8 mouse cellular contexts compared by ENCODE assay signal in genomic region chr7:114635569-114636101, GRCm38 (mm10). TPM values are rescaled to one million over a fixed set of nuclear protein-coding genes. Genes with fewer than 3 reads are reported as not detected.
A peak's percentile ranks its signal among the peaks of the same experiment; 100 is the strongest.
DNase-seq lines count a peak whose midpoint lies in the region; ATAC-seq and TF ChIP-seq lines count a peak whose summit lies in the region.

No protein-coding gene starts in this region.

- under 1% methylated on average over 20 of the region's 20 CpGs for WGBS in cerebellum, adult 2 months
- 2% methylated on average over 20 of the region's 20 CpGs for WGBS in forebrain, postnatal 0 days
- 1% methylated on average over 20 of the region's 20 CpGs for WGBS in intestine, embryonic 14.5 days
- WGBS in midbrain, embryonic 11.5 days = under 1% methylated on average over 20 of the region's 20 CpGs
- WGBS in stomach, embryonic 16.5 days = 2% methylated on average over 20 of the region's 20 CpGs

- peak overlapping the region; percentile 83 for H3K4me2 ChIP-seq in forebrain, postnatal 0 days (ENCODE audit: low read depth)
- H3K4me2 ChIP-seq in intestine, embryonic 14.5 days (ENCODE audit: low read length) = peak overlapping the region; percentile 59
- peak overlapping the region; percentile 89 for H3K4me2 ChIP-seq in midbrain, embryonic 11.5 days
- H3K4me2 ChIP-seq in stomach, embryonic 16.5 days (ENCODE audit: low read depth, low read length) = peak overlapping the region; percentile 77

- no peak overlapping the region for H3K27ac ChIP-seq in cerebellum, adult 2 months (ENCODE audit: insufficient read depth, low read length)
- H3K27ac ChIP-seq in forebrain, postnatal 0 days (ENCODE audit: low read depth, low read length) = no peak overlapping the region
- H3K27ac ChIP-seq in intestine, embryonic 14.5 days (ENCODE audit: low read depth) = no peak overlapping the region
- H3K27ac ChIP-seq in midbrain, embryonic 11.5 days (ENCODE audit: low read depth, low read length) = no peak overlapping the region
- no peak overlapping the region for H3K27ac ChIP-seq in stomach, embryonic 16.5 days (ENCODE audit: low read length)

- intact Hi-C loops in left cerebral cortex, postnatal 4 days (cut with DNase I) = loop anchor here (10.0 kb wide), 1 partner anchor 131 kb away; no protein-coding TSS in a partner anchor

- peak overlapping the region; percentile 64 for H3K4me3 ChIP-seq in cerebellum, adult 2 months (replicated peaks; ENCODE audit: insufficient read depth, low read depth, low read length)
- peak overlapping the region; percentile 39 for H3K4me3 ChIP-seq in forebrain, postnatal 0 days (ENCODE audit: low read depth, low read length)
- H3K4me3 ChIP-seq in intestine, embryonic 14.5 days (ENCODE audit: low read depth, low read length) = peak overlapping the region; percentile 37
- peak overlapping the region; percentile 38 for H3K4me3 ChIP-seq in midbrain, embryonic 11.5 days (ENCODE audit: low read depth, low read length)
- peak overlapping the region; percentile 43 for H3K4me3 ChIP-seq in stomach, embryonic 16.5 days (replicated peaks; ENCODE audit: low read length)

- peak; percentile 65 for TF ChIP-seq CTCF in cerebellum, adult 2 months (IDR thresholded peaks at IDR 0.05; ENCODE audit: borderline replicate concordance, insufficient read depth, low read depth, low read length)
- peak; percentile 79 for TF ChIP-seq CTCF in forebrain, postnatal 0 days (IDR thresholded peaks at IDR 0.05; ENCODE audit: low read depth)

- no peak for TF ChIP-seq POLR2A in cerebellum, adult 2 months (IDR thresholded peaks at IDR 0.05; ENCODE audit: borderline replicate concordance, insufficient read depth, low read length)

- H3K36me3 ChIP-seq in forebrain, postnatal 0 days (ENCODE audit: insufficient read depth) = no peaks in the 10 kb centered on the region
- no peaks in the 10 kb centered on the region for H3K36me3 ChIP-seq in intestine, embryonic 14.5 days (ENCODE audit: control insufficient read depth, insufficient read depth, low read length)
- H3K36me3 ChIP-seq in midbrain, embryonic 11.5 days (ENCODE audit: control insufficient read depth, insufficient read depth, low read length) = no peaks in the 10 kb centered on the region
- H3K36me3 ChIP-seq in stomach, embryonic 16.5 days (ENCODE audit: control insufficient read depth, insufficient read depth, low read length) = no peaks in the 10 kb centered on the region

- peak; percentile 13 for DNase-seq in ovary, postnatal 14 days (ENCODE audit: low spot score)
- DNase-seq in ovary, adult 18-20 months (ENCODE audit: low spot score) = no peak
- DNase-seq in cerebellum, adult 2 months = peak; percentile 26 to 48
- peak; percentile 78 for DNase-seq in forebrain, postnatal 0 days
- peak; percentile 78 for DNase-seq in intestine, embryonic 14.5 days (ENCODE audit: low spot score)
- DNase-seq in left cerebral cortex, postnatal 4 days = peak; percentile 45
- peak; percentile 96 for DNase-seq in midbrain, embryonic 11.5 days (ENCODE audit: low spot score, missing footprints)

- no peaks in the 10 kb centered on the region for H3K27me3 ChIP-seq in cerebellum, adult 2 months (ENCODE audit: control insufficient read depth, insufficient read depth, low read length)
- H3K27me3 ChIP-seq in forebrain, postnatal 0 days (ENCODE audit: insufficient read depth, low read length) = peaks cover 4% of the 10 kb centered on the region; the same call in 1 of the 2 replicates
- peaks cover 25% of the 10 kb centered on the region for H3K27me3 ChIP-seq in intestine, embryonic 14.5 days (replicated peaks; ENCODE audit: control insufficient read depth, insufficient read depth, low read length)
- H3K27me3 ChIP-seq in midbrain, embryonic 11.5 days (ENCODE audit: control insufficient read depth, insufficient read depth, low read length) = peaks cover 3% of the 10 kb centered on the region; the same call in 1 of the 2 replicates
- peaks cover 15% of the 10 kb centered on the region for H3K27me3 ChIP-seq in stomach, embryonic 16.5 days (ENCODE audit: control insufficient read depth, insufficient read depth, low read length)

- no peaks in the 10 kb centered on the region for H3K4me1 ChIP-seq in cerebellum, adult 2 months (ENCODE audit: control insufficient read depth, insufficient read depth, low read length)
- no peaks in the 10 kb centered on the region for H3K4me1 ChIP-seq in forebrain, postnatal 0 days (ENCODE audit: insufficient read depth)
- H3K4me1 ChIP-seq in intestine, embryonic 14.5 days (replicated peaks; ENCODE audit: control insufficient read depth, insufficient read depth, low read length) = no peaks in the 10 kb centered on the region
- H3K4me1 ChIP-seq in midbrain, embryonic 11.5 days (ENCODE audit: control insufficient read depth, insufficient read depth, low read length) = no peaks in the 10 kb centered on the region; the same call in 1 of the 2 replicates
- H3K4me1 ChIP-seq in stomach, embryonic 16.5 days (ENCODE audit: control insufficient read depth, insufficient read depth, low read length) = no peaks in the 10 kb centered on the region; the same call in 1 of the 2 replicates

- ATAC-seq in forebrain, postnatal 0 days = peak; percentile 66
- ATAC-seq in intestine, embryonic 14.5 days (replicated peaks; ENCODE audit: low FRiP score, low TSS enrichment, low read depth) = peak; percentile 43; the same call in 1 of the 2 replicates
- peak; percentile 55 for ATAC-seq in midbrain, embryonic 11.5 days (ENCODE audit: low FRiP score)
- ATAC-seq in stomach, embryonic 16.5 days (ENCODE audit: insufficient read depth, low FRiP score) = 0 out of 2 replicates have a peak, but pooled peaks have one; percentile 33

- peak overlapping the region; percentile 11 for H3K9ac ChIP-seq in forebrain, postnatal 0 days
- no peak overlapping the region for H3K9ac ChIP-seq in intestine, embryonic 14.5 days (ENCODE audit: low read length)
- H3K9ac ChIP-seq in midbrain, embryonic 11.5 days (ENCODE audit: low read length) = peak overlapping the region; percentile 48
- H3K9ac ChIP-seq in stomach, embryonic 16.5 days (ENCODE audit: low read length) = 0 out of 2 replicates have a peak overlapping the region, but pooled peaks have one; percentile 30

- H3K9me3 ChIP-seq in forebrain, postnatal 0 days (ENCODE audit: low read length) = no peaks in the 10 kb centered on the region
- no peaks in the 10 kb centered on the region for H3K9me3 ChIP-seq in intestine, embryonic 14.5 days (ENCODE audit: control insufficient read depth, low read length)
- no peaks in the 10 kb centered on the region for H3K9me3 ChIP-seq in midbrain, embryonic 11.5 days (ENCODE audit: control insufficient read depth, low read length)
- no peaks in the 10 kb centered on the region for H3K9me3 ChIP-seq in stomach, embryonic 16.5 days (replicated peaks; ENCODE audit: control insufficient read depth, low read length)

RNA-seq across cellular contexts. Expression of gene Calca, which starts 0.5 kb away (rescaled TPM):
- 23.0 and 27.1 TPM in 2 replicates for polyA plus RNA-seq in cerebellum, adult 2 months (2012; rRNA removed)
- 4.7 and 8.0 TPM in 2 replicates for total RNA-seq in forebrain, postnatal 0 days (2014; rRNA removed)
- polyA plus RNA-seq in forebrain, postnatal 0 days (2015; fragmentation: Nextera tagmentation; extraction: Ambion mirVana) = 3.0 and 4.0 TPM in 2 replicates
- 1.2 and 2.4 TPM in 2 replicates for polyA plus RNA-seq in intestine, embryonic 14.5 days (2014; fragmentation: Nextera tagmentation; extraction: Ambion mirVana)
- total RNA-seq in left cerebral cortex, postnatal 4 days (2021) = 1 to 10 TPM; 1.6 to 1.7 TPM
- 11.9 and 16.9 TPM in 2 replicates for polyA plus RNA-seq in midbrain, embryonic 11.5 days (2014; fragmentation: Nextera tagmentation; extraction: Ambion mirVana)
- 2.6 and 3.1 TPM in 2 replicates for polyA plus RNA-seq in stomach, embryonic 16.5 days (2015; fragmentation: Nextera tagmentation; extraction: Ambion mirVana)
